Mouse (Mus musculus) adrenal gland, postnatal 25 days (tissue): ENCODE results near the gene Nudt1. TPM values are rescaled to one million over a fixed set of nuclear protein-coding genes. Genes with fewer than 3 reads are reported as not detected.

Source experiments
- DNase-seq: peaks from one replicate; pipeline ENCODE4 v3.0.0; 2021; ENCODE audit warnings: mixed read lengths
- long read RNA-seq: library from polyadenylated mRNA; stranded (forward); transcript quantifications from one replicate; pipeline ENCODE4 v2.0.0, GENCODE M21; 2021
- total RNA-seq: library from RNA; stranded (reverse); gene quantifications from 2 replicates; pipeline ENCODE4 v1.2.3, GENCODE M21; 2021

Nudt1 gene
- 23.5 and 29.0 TPM in 2 replicates for total RNA-seq
- long read RNA-seq, transcript Nudt1-201 (5 exons, 954 nt), result major isoform, 15 of 42 reads
- long read RNA-seq, transcript Nudt1-202 (4 exons, 952 nt), result minor isoform, 11 of 42 reads
- long read RNA-seq, partial matches to known transcripts, result 1 of 42 reads
- long read RNA-seq, other reads (novel, unspliced or antisense), result 13 of 42 reads

DNA sequence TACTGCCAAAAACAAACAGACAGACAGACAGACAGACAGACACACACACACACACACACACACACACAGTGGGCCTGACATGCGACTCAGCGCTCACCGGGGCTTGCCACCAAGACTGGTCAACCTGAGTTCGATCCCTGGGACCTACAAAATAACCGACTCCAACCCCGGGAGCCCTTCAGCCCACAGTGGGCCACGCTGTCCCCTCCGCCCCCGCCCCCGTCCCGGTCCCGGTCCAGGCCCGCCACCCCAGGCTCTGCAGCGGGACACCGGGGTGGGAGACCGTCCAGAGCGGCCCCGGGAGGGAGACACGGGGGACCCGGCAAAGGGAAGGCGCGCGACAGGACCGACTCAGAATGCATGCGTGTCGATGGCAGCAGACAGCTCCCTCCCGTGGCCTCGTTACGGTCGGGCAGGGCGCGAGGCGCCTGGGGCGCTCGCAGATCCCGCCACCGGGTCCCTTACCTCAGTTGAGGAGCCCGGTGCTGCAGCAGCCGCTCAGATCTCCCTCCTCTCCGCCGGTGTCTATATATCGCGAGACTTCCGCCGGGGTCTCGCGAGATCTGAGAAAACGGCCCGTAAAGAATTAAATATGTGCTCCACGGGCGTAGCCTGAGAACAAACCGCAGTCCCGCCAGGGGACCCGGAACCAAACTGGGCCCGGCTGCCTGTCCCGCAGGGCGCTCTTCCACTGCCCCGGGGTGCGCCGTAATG, at the start of gene Nudt1, which contains the start of gene Mad1l1:
TSS of gene Nudt1 (plus strand) at position 615 of the 714 bp plus-strand sequence.
TSS of gene Mad1l1 (minus strand) at position 511 of the 714 bp plus-strand sequence.
- DNase-seq, result peak; percentile 91

DNA sequence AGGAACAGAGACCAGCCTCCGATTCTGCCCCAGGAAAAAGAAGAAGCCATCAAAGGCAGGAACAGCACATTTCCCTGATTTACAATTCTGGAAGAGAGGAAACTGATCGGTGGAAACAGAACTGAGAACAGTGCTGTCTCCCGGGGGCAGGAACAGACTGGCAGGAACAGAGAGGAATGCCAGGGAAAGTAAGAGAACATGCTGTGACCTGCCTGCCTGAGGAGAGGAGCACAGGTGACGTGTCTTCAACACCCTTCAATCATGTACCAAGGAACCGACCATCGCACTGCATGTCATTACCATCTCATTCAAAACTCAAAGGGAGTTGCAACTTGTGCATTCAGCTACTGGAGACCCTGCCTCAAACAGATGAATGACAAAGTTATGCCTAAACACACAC, 44.7 kb upstream of the Nudt1 start:
- DNase-seq, result no peak

DNA sequence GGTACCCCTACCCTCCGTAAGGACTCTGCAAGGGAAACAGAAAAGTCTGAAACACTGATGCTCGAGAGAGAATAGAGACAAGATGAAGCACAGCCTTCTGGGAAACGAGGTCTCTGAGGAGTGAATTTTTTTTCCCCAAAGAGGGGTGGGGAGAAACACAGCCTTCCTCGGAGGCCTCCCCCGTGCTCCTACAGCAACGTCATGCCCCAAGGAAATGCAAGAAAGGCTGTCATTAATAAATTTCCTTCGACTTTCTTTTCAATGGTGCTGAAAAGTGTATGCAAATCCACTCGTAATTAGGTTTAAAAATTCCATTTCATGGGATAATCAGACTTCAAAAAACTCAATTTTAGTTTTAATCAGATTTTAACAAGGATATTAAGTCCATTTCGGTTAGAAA, 41.3 kb upstream of the Nudt1 start:
- no peak for DNase-seq

- DNase-seq, result peak; percentile 37
Measured at GRCm38 (mm10) chr5:140282376-140282775, 39.1 kb upstream of the Nudt1 start.

- DNase-seq, result no peak
Measured at GRCm38 (mm10) chr5:140282900-140283299, 38.6 kb upstream of the Nudt1 start.

- no peak for DNase-seq
Measured at GRCm38 (mm10) chr5:140284011-140284410, 37.4 kb upstream of the Nudt1 start.

DNA sequence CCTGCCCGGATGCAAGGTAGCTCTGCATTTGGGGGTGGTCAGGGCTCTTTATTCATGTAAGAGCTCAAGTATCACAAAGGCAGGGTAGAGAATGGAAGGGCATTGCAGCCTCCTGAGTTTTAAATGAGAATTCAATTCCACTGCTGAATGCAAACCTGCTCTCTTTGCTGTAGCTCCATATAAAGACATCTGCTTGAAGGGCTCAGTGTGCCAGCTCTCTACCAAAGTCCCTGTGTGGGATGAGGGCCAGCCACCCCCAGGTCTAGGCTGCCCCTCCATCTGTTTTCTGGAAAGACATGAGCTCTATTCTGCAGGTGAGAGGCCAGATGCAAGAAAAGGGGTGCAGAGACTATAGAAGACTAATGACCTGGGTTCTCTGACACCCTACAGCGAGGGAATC, 36.7 kb upstream of the Nudt1 start:
- no peak for DNase-seq

DNA sequence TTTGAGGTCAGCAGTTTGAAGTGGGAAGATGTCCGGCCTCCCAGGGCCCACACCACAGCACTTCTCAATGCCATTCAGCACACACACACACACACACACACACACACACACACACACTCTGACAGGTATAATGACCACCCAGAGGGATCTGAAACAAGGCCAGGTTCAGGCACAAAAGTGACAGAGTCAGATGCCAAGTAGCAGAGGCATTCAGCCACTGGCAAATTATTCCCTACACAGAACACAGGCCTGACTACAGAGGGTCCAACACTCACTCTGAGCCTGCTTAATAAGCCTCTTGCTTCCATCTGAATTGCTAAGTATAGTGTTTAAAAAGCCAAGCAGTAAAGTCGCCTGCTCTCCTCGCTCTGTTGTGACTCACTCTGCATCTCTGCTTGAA, 33.2 kb upstream of the Nudt1 start:
- no peak for DNase-seq

GRCm38 (mm10) chr5:140289161-140289560, 32.3 kb upstream of the Nudt1 start:
- no peak for DNase-seq

DNA sequence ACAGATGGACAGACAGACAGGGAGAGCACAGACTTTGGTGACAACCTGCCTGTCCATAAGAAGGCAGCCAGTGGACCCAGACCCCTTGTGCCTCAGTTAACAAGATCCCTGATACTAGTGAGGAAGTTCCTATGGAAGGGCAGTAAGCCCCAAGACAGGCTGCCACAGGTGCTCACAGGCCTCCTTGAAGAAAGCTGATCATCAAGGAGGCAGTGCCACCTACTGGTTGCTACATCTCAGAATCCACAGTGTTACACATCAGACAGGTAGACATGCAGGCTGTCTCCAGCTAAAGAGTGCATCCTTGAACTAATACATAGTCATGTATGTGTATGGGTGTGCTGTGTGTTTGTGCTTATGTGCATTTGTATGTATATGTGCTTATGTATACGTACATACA, 29.3 kb upstream of the Nudt1 start:
- DNase-seq, result peak; percentile 20

- DNase-seq, result no peak
Measured at GRCm38 (mm10) chr5:140298291-140298690, 23.2 kb upstream of the Nudt1 start.

GRCm38 (mm10) chr5:140306016-140306415, 15.4 kb upstream of the Nudt1 start:
- DNase-seq, result no peak

DNA sequence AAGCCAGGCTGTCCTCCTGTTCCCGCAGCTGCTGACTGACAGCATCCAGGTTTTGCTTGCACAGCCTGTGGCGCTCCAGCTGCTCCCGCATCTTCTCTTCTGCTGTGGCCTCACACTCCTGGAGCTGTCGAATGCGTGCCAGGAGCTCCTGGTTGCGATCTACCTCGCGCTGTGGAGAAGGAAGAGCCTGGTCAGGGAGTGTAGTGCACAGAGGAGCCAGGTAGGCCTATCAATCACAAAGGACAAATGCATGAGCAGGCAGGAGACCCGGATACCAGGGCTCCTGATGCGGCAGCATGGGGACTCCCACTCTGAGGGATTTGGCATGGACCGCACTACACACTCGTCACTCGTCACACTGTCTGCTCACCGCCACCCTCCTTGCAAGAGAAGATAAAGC, 13.9 kb upstream of the Nudt1 start:
- DNase-seq, result no peak

DNA sequence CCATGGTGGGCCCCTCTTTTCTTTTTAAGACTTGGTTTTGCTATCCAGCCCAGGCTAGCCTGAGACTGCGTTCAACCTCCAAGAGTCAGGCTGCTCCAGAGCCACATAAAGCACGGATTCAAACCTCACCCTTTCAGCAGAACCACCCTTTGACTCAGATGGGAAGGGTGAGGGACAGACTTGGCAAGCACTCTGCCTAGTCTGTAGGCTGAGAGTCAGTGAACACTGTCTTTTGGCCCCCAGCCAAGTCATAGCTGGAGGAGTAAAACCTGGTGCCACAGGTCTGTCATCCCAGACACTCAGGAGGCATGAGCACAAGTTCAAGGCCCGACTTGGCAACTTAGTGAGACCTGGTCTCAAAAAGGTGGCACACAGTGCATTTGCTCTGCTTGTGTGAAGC, 4.7 kb upstream of the Nudt1 start:
- DNase-seq, result no peak

DNA sequence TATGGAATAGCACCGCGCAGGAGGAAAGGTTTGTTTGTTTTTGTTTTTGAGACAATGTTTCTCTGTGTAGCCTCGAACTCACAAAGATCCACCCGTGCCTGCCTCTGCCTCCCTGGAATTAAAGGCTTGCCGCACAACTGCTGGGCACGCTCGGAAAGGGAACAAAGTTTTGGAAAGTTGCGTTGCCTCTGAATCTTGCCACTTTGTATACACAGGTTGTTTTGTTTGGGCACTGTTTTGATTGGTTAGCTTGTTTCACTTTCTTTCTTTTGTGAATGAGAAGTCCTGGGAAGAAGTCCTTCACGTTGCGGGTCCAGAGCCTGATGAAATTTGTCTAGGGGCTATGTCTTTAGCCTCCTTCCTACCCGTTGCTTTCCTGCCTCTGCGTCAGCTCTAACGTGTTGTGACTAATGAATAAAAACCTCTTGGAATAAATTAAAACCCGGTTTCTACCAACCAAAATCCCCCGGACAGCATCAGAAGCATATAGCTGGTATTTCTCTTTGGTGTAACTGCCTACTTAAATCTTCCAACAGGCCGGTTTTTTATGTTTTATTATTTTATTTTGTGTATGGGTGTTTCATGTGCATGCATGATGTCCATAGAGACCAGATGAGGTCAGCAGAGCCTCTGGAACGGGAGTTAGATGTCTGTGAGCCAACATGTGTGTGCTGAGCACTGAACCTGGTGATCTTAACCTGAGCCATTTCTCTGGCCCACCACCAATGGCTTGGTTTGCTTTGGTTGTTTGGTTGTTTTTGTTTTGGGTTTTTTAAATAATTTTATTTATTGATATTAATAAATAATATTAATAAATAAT, 510 bp downstream of the Nudt1 start:
- no peak for DNase-seq

DNA sequence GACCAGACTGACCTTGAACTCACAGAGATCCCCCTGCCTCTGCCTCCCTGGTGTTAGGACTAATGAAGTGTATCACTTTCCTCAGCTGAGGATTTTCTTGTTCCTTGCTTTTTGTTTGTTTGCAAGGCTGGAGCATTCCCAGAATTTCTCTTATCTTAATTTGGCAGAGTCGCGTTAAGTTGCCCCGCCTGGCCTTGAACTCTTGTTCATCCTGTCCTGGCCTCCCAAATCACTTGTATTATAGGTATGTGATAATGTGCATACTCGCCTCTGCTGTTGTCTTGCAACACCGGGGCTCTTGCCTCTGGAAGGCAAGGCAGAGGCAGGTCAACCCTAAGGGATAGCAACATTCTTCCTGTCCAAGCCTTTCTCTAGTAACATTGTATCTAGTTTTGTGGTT, 2.6 kb downstream of the Nudt1 start:
- DNase-seq, result no peak

DNA sequence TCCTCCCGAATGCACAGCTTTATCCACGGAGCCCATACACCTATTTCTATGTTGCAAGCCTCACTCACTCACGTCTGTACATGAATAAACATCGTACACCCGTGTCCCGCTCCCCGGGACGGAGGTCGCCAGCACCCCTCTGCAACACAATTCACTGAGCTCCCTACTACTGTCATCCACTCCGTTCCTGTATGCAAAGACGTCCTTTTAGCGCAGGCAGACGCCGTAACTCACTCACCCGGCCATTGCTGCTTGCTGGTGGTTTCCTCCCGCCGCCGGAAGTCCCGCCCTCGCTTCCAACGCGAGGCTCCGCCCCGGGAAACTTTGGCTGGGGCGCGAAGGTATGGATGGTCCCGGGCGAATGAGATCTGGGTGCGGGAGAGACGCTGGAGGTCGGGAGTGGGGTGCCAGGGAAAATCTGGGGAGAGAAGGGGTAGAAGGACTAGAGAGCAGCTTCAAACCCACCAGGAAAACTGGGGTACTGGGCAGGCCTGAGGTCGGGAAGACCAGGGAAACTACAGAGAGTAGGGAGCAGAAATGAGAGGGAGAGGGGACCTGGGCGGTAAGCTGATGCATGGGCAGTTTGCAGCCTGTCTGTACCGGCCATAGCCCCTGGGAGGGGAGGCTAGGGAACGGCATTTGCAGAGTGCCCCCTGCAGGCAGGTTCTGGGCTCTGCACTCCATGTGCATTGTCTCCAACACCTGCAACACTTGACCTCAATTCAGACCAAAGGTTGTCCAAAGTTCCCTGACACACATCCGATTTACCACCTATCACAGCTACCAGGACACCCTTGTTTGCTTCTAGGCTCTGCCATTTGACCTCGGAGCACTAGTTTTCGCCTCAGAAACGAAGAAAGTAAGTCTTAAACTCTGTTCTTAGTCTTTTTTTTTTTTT, 10.4 kb downstream of the Nudt1 start, which contains the start of gene Mrm2:
TSS of gene Mrm2 (minus strand) at position 284 of the 898 bp plus-strand sequence.
- peak; percentile 85 for DNase-seq

- no peak for DNase-seq
Measured at GRCm38 (mm10) chr5:140332519-140332918, 11.1 kb downstream of the Nudt1 start.

DNA sequence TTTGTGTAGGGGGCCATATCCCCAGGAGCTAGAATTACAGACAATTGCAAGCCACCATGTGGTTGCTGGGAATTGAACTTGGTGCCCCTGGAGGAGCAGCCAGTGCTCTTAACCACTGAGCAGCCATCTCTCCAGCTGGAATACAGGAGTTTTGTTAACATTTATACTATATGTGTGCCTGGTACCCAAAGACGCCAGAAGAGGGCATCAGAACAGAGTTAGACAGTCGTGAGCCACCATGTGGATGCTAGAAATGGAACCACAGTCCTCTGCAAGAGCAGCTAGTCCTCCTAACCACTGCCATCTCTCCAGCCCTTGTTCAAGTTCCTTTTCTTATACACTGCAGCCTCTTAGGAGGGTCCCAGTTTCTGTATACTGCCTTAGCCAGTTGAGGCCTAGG, 12.2 kb downstream of the Nudt1 start:
- no peak for DNase-seq

- DNase-seq, result no peak
Measured at GRCm38 (mm10) chr5:140336680-140337079, 15.2 kb downstream of the Nudt1 start.

GRCm38 (mm10) chr5:140338779-140339178, 17.3 kb downstream of the Nudt1 start:
- no peak for DNase-seq

DNA sequence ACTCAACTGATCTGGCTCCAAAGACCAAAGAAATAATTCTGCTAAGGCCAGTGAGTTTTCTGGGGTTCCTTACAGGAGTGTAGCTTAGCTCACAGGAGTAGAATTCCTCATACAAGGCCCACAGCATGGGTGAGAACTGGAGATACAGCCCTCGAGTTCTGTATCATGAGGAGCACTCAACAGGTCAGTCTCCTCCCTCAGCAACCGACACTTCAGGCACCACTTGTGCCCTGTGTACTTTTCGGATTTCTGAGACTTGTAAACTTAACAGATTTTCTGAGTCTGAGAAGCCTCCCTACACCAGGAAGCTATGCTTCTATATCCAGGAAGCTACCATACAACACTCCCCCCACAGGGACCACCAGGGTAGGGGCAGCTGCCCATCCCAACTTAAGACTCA, 18.4 kb downstream of the Nudt1 start:
- DNase-seq, result no peak
